8 mouse cellular contexts compared by ENCODE assay signal in genomic region chr3:103789891-103790345, GRCm38 (mm10). TPM values are rescaled to one million over a fixed set of nuclear protein-coding genes. Genes with fewer than 3 reads are reported as not detected.
DNase-seq lines count a peak whose midpoint lies in the region; ATAC-seq lines count a peak whose summit lies in the region.

No protein-coding gene starts in this region.

- peaks cover 24% of the 10 kb centered on the region for H3K36me3 ChIP-seq in megakaryocyte, embryonic 14.5 days (replicated peaks; ENCODE audit: low read length)
- H3K36me3 ChIP-seq in erythroblast, embryonic 14.5 days (ENCODE audit: control insufficient read depth) = peaks cover 41% of the 10 kb centered on the region
- H3K36me3 ChIP-seq in hindbrain, embryonic 12.5 days = no peaks in the 10 kb centered on the region
- H3K36me3 ChIP-seq in limb, embryonic 15.5 days = no peaks in the 10 kb centered on the region
- no peaks in the 10 kb centered on the region for H3K36me3 ChIP-seq in midbrain, embryonic 15.5 days (replicated peaks)

- DNase-seq in ZHBTc4 (ENCODE audit: low read depth, low spot score) = peak; percentile 30
- DNase-seq in urinary bladder, postnatal 25 days (ENCODE audit: low spot score) = no peak

- peak overlapping the region; percentile 97 for H3K9ac ChIP-seq in hindbrain, embryonic 12.5 days
- H3K9ac ChIP-seq in limb, embryonic 15.5 days = peak overlapping the region; percentile 91
- peak overlapping the region; percentile 94 for H3K9ac ChIP-seq in midbrain, embryonic 15.5 days

- no peaks in the 10 kb centered on the region for H3K27me3 ChIP-seq in megakaryocyte, embryonic 14.5 days (replicated peaks)
- H3K27me3 ChIP-seq in erythroblast, embryonic 14.5 days (ENCODE audit: control insufficient read depth) = no peaks in the 10 kb centered on the region
- H3K27me3 ChIP-seq in hindbrain, embryonic 12.5 days = peaks cover 2% of the 10 kb centered on the region; the same call in 1 of the 2 replicates
- no peaks in the 10 kb centered on the region for H3K27me3 ChIP-seq in limb, embryonic 15.5 days
- no peaks in the 10 kb centered on the region for H3K27me3 ChIP-seq in midbrain, embryonic 15.5 days (replicated peaks)

- H3K9me3 ChIP-seq in megakaryocyte, embryonic 14.5 days = no peaks in the 10 kb centered on the region
- no peaks in the 10 kb centered on the region for H3K9me3 ChIP-seq in erythroblast, embryonic 14.5 days (ENCODE audit: control insufficient read depth, low read length)
- H3K9me3 ChIP-seq in hindbrain, embryonic 12.5 days (replicated peaks) = no peaks in the 10 kb centered on the region
- H3K9me3 ChIP-seq in limb, embryonic 15.5 days = no peaks in the 10 kb centered on the region
- H3K9me3 ChIP-seq in midbrain, embryonic 15.5 days = no peaks in the 10 kb centered on the region

- H3K4me3 ChIP-seq in megakaryocyte, embryonic 14.5 days (replicated peaks) = peak overlapping the region; percentile 99
- peak overlapping the region; percentile 70 for H3K4me3 ChIP-seq in erythroblast, embryonic 14.5 days (replicated peaks)
- H3K4me3 ChIP-seq in hindbrain, embryonic 12.5 days = peak overlapping the region; percentile 96
- peak overlapping the region; percentile 98 for H3K4me3 ChIP-seq in limb, embryonic 15.5 days
- peak overlapping the region; percentile 84 for H3K4me3 ChIP-seq in midbrain, embryonic 15.5 days

- 3% methylated on average over 14 of the region's 14 CpGs for WGBS in hindbrain, embryonic 12.5 days
- WGBS in limb, embryonic 15.5 days = 2% methylated on average over 14 of the region's 14 CpGs
- 3% methylated on average over 14 of the region's 14 CpGs for WGBS in midbrain, embryonic 15.5 days

- ATAC-seq in megakaryocyte, adult 5-6 weeks (ENCODE audit: poor library complexity, severe bottlenecking) = no peak
- no peak for ATAC-seq in hindbrain, embryonic 12.5 days (ENCODE audit: low FRiP score)
- no peak for ATAC-seq in limb, embryonic 15.5 days (ENCODE audit: insufficient number of reproducible peaks, low FRiP score, low TSS enrichment, low read depth)
- ATAC-seq in midbrain, embryonic 15.5 days (replicated peaks) = no peak

- peaks cover 72% of the 10 kb centered on the region for H3K4me1 ChIP-seq in megakaryocyte, embryonic 14.5 days
- peaks cover 76% of the 10 kb centered on the region for H3K4me1 ChIP-seq in erythroblast, embryonic 14.5 days (ENCODE audit: control insufficient read depth)
- peaks cover 18% of the 10 kb centered on the region for H3K4me1 ChIP-seq in hindbrain, embryonic 12.5 days
- H3K4me1 ChIP-seq in limb, embryonic 15.5 days = peaks cover 18% of the 10 kb centered on the region; the same call in 1 of the 2 replicates
- peaks cover 29% of the 10 kb centered on the region for H3K4me1 ChIP-seq in midbrain, embryonic 15.5 days

- H3K4me2 ChIP-seq in hindbrain, embryonic 12.5 days (replicated peaks) = peak overlapping the region; percentile 80
- H3K4me2 ChIP-seq in limb, embryonic 15.5 days = peak overlapping the region; percentile 65
- peak overlapping the region; percentile 77 for H3K4me2 ChIP-seq in midbrain, embryonic 15.5 days

- H3K27ac ChIP-seq in hindbrain, embryonic 12.5 days = no peak overlapping the region; the same call in 1 of the 2 replicates
- H3K27ac ChIP-seq in limb, embryonic 15.5 days = peak overlapping the region; percentile 92
- H3K27ac ChIP-seq in midbrain, embryonic 15.5 days = peak overlapping the region; percentile 91

RNA-seq across cellular contexts. Expression of gene Hipk1, which starts 1.4 kb away (rescaled TPM):
- polyA plus RNA-seq in megakaryocyte, embryonic 14.5 days (2012; ENCODE audit: insufficient read depth, low replicate concordance) = 23.3 and 49.7 TPM in 2 replicates
- 287 and 324 TPM in 2 replicates for total RNA-seq in megakaryocyte, adult 5-6 weeks (2015)
- total RNA-seq in megakaryocyte, adult 5-6 weeks (2017) = 142 and 182 TPM in 2 replicates
- 5.7 and 7.4 TPM in 2 replicates for polyA plus RNA-seq in erythroblast, embryonic 14.5 days (2012)
- 16.5 and 17.1 TPM in 2 replicates for polyA plus RNA-seq in hindbrain, embryonic 12.5 days (2016; fragmentation: Nextera tagmentation; extraction: Ambion mirVana)
- polyA plus RNA-seq in limb, embryonic 15.5 days (2015; fragmentation: Nextera tagmentation; extraction: Ambion mirVana) = 10.4 and 10.8 TPM in 2 replicates
- polyA plus RNA-seq in midbrain, embryonic 15.5 days (2015; fragmentation: Nextera tagmentation; extraction: Ambion mirVana) = 13.0 and 13.2 TPM in 2 replicates

RNA-seq across cellular contexts. Expression of gene Dclre1b, which starts 19.3 kb away (rescaled TPM):
- 3.1 and 10.5 TPM in 2 replicates for polyA plus RNA-seq in megakaryocyte, embryonic 14.5 days (2012; ENCODE audit: insufficient read depth, low replicate concordance)
- total RNA-seq in megakaryocyte, adult 5-6 weeks (2015) = 33.1 and 37.1 TPM in 2 replicates
- 23.4 and 24.5 TPM in 2 replicates for total RNA-seq in megakaryocyte, adult 5-6 weeks (2017)
- 1.1 and 1.2 TPM in 2 replicates for polyA plus RNA-seq in erythroblast, embryonic 14.5 days (2012)
- polyA plus RNA-seq in hindbrain, embryonic 12.5 days (2016; fragmentation: Nextera tagmentation; extraction: Ambion mirVana) = 22.1 and 24.0 TPM in 2 replicates
- 23.2 and 24.6 TPM in 2 replicates for polyA plus RNA-seq in limb, embryonic 15.5 days (2015; fragmentation: Nextera tagmentation; extraction: Ambion mirVana)
- polyA plus RNA-seq in midbrain, embryonic 15.5 days (2015; fragmentation: Nextera tagmentation; extraction: Ambion mirVana) = 20.4 and 24.1 TPM in 2 replicates

RNA-seq across cellular contexts. Expression of gene Ap4b1, which starts 19.4 kb away (rescaled TPM):
- polyA plus RNA-seq in megakaryocyte, embryonic 14.5 days (2012; ENCODE audit: insufficient read depth, low replicate concordance) = 2.8 and 3.6 TPM in 2 replicates
- total RNA-seq in megakaryocyte, adult 5-6 weeks (2015) = 19.2 and 20.2 TPM in 2 replicates
- total RNA-seq in megakaryocyte, adult 5-6 weeks (2017) = 17.8 TPM in 2 replicates
- polyA plus RNA-seq in erythroblast, embryonic 14.5 days (2012) = 0.12 and 0.16 TPM in 2 replicates
- polyA plus RNA-seq in hindbrain, embryonic 12.5 days (2016; fragmentation: Nextera tagmentation; extraction: Ambion mirVana) = 24.6 and 26.1 TPM in 2 replicates
- polyA plus RNA-seq in limb, embryonic 15.5 days (2015; fragmentation: Nextera tagmentation; extraction: Ambion mirVana) = 21.7 and 23.4 TPM in 2 replicates
- 24.4 and 24.5 TPM in 2 replicates for polyA plus RNA-seq in midbrain, embryonic 15.5 days (2015; fragmentation: Nextera tagmentation; extraction: Ambion mirVana)

RNA-seq across cellular contexts. Expression of gene Gm43064, which starts 19.5 kb away (rescaled TPM):
- polyA plus RNA-seq in megakaryocyte, embryonic 14.5 days (2012; ENCODE audit: insufficient read depth, low replicate concordance) = not detected in 2 replicates
- 0.32 and 0.45 TPM in 2 replicates for total RNA-seq in megakaryocyte, adult 5-6 weeks (2015)
- total RNA-seq in megakaryocyte, adult 5-6 weeks (2017) = not detected in 2 replicates
- 0.26 and 0.65 TPM in 2 replicates for polyA plus RNA-seq in erythroblast, embryonic 14.5 days (2012)
- polyA plus RNA-seq in hindbrain, embryonic 12.5 days (2016; fragmentation: Nextera tagmentation; extraction: Ambion mirVana) = 0.23 and 0.42 TPM in 2 replicates
- polyA plus RNA-seq in limb, embryonic 15.5 days (2015; fragmentation: Nextera tagmentation; extraction: Ambion mirVana) = 0.64 and 0.73 TPM in 2 replicates
- polyA plus RNA-seq in midbrain, embryonic 15.5 days (2015; fragmentation: Nextera tagmentation; extraction: Ambion mirVana) = 0.35 and 0.47 TPM in 2 replicates

RNA-seq across cellular contexts. Expression of gene Bcl2l15, which starts 42.5 kb away (rescaled TPM):
- not detected in 2 replicates for polyA plus RNA-seq in megakaryocyte, embryonic 14.5 days (2012; ENCODE audit: insufficient read depth, low replicate concordance)
- total RNA-seq in megakaryocyte, adult 5-6 weeks (2015) = 0.30 and 0.76 TPM in 2 replicates
- 0.22 and 2.5 TPM in 2 replicates for total RNA-seq in megakaryocyte, adult 5-6 weeks (2017)
- polyA plus RNA-seq in erythroblast, embryonic 14.5 days (2012) = 0.06 and 0.15 TPM in 2 replicates
- polyA plus RNA-seq in hindbrain, embryonic 12.5 days (2016; fragmentation: Nextera tagmentation; extraction: Ambion mirVana) = 0.52 TPM in 1 of 2 replicates, not detected in the other
- polyA plus RNA-seq in limb, embryonic 15.5 days (2015; fragmentation: Nextera tagmentation; extraction: Ambion mirVana) = 0.46 and 0.87 TPM in 2 replicates
- 0.18 and 0.32 TPM in 2 replicates for polyA plus RNA-seq in midbrain, embryonic 15.5 days (2015; fragmentation: Nextera tagmentation; extraction: Ambion mirVana)
